Mouse (Mus musculus): ENCODE results near the gene Gm47969.
A peak's percentile ranks its signal among the peaks of the same experiment; 100 is the strongest.

The Gm47969 gene

DNA sequence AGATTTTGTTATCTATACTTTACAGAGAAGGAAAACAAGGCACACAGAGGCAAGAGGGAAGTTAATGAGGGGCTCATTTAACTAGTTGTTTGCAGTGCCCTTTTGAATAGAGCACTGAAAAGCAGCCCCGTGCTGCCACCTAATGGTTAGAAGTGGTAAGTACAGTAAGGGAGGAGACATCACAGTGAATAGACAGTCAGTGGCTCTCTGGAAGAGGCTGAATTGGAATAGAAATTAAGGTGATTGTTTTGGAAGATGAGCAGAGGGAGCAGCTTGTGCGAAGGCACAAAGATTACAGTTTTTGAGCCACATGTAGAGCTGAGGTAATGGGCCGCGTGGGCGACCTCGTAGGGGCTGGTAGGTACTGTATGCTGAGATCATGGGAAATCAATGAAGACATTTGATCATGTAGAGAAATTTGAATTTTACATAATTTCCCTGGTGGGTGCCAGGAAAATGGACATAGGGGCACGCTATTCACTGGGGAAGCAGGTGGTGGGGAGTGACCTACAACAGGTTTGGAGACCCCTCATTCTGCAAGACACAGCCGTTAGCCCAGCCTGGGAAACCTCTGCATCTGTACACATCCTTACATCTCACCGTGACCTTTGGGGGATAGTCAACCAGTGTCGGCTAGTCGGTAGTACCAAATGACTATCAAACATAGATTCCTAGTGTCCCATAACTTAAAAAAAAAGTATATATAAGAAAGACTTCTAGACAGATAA is 31.6 kb downstream of the Gm47969 start:
- DNase-seq (ENCODE audit: low read depth) = no peak

DNA sequence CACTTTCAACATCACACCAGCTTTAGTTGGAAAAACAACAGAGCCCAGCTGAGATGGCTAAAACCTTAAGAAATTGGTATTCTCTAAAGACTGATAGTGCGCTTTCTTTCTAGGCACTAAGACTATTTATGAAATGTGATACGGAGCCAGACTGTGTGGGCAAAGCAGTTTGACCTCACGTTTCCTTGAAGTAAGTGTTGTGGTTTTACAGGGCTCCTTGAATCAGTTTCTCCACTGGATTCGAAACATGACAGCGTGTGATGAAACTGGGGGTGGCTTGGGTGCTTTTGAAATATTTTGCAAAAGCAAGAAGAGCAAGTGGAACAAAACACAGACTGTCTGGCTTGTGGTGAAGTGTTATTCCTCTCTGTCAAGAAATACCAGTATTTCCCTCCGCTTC is 32.3 kb downstream of the Gm47969 start:
- peak; percentile 43 for DNase-seq (ENCODE audit: low read depth)

DNA sequence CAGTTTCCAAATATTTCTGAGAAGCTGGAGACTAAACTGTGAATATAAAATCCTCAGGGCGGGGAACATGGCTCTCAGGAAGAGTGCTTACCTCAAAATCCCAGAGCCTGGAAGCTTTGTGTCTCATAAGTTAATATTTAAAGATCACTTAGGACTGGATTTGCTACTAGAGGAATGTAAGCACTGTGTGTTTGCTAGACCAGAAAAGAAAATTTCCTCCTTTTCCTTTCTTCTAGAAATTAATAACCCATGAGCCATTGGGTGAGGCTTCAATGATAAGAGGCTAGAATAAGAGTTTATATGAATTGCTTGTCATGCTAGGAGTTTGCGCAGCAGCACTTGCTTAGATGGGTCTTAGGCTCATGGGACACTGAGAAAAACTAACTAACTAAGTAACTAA is 40.1 kb downstream of the Gm47969 start:
- no peak for DNase-seq (ENCODE audit: low read depth)

DNA sequence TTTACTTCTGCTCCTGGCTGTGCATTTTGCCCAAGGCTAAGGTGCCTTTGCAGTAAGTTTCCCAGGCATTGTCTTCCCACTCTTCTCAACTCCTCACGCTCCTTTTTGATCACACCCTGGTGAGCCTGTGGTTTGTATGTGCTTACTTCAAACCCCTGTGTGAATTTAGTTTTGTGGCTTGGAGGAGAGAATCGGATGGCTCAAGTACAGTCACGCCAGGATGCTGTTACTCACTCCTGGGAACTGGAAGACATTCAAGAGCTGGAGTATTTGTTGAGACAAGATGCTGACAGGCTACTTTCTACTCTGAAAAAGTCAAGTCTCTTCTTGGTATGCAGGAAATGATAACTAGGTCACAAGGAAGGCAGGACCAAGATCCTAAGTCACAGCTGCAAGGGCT is 46.5 kb downstream of the Gm47969 start:
- peak; percentile 86 for DNase-seq (ENCODE audit: low read depth)
